Mouse (Mus musculus) hindbrain, postnatal 0 days (tissue): Measurements from ENCODE around the gene Ppp2r5e. TPM values are rescaled to one million over a fixed set of nuclear protein-coding genes. Genes with fewer than 3 reads are reported as not detected.
"Not testable (repeated sequence)": the region's sequence is repeated elsewhere in the genome, so short reads cannot be mapped to it uniquely, and the experiment has no call there.

Source experiments
- ATAC-seq: fragments of 200-750 bp; cut with Nextera tagmentation; 2 replicates; pipeline ENCODE4 v1.8.0; 2017; ENCODE audit warnings: mild to moderate bottlenecking, moderate TSS enrichment, moderate library complexity
- DNase-seq: peaks from one replicate; pipeline ENCODE4 v3.0.0-alpha.2; 2015; ENCODE audit warnings: low spot score
- H3K27ac ChIP-seq: fragments of 300-500 bp; sonication (generic); 2 replicates; pipeline ENCODE4 v1.5.1; 2014; ENCODE audit warnings: mild to moderate bottlenecking
- H3K27me3 ChIP-seq: fragments of 300-500 bp; sonication (generic); 2 replicates; pipeline ENCODE4 v1.6.1; 2014; ENCODE audit warnings: low read length, mixed read lengths; ENCODE audit not compliant: insufficient read depth
- H3K36me3 ChIP-seq: fragments of 300-500 bp; sonication (generic); 2 replicates; pipeline ENCODE4 v1.6.1; 2014; ENCODE audit warnings: low read length, mixed read lengths; ENCODE audit not compliant: insufficient read depth
- H3K4me1 ChIP-seq: fragments of 300-500 bp; sonication (generic); 2 replicates; pipeline ENCODE4 v1.6.1; 2014; ENCODE audit warnings: antibody characterized with exemption, low read length, mixed read lengths; ENCODE audit not compliant: insufficient read depth
- H3K4me2 ChIP-seq: fragments of 300-500 bp; sonication (generic); 2 replicates; pipeline ENCODE4 v1.6.1; 2014; ENCODE audit warnings: low read depth, mild to moderate bottlenecking, low read length, moderate library complexity, mixed read lengths
- H3K4me3 ChIP-seq: fragments of 300-500 bp; sonication (generic); 2 replicates; pipeline ENCODE4 v1.5.1; 2014; ENCODE audit warnings: low read length
- H3K9ac ChIP-seq: fragments of 300-500 bp; sonication (generic); replicated peaks from 2 replicates; pipeline ENCODE4 v1.6.1; 2014; ENCODE audit warnings: mild to moderate bottlenecking, low read length, moderate library complexity, mixed read lengths
- H3K9me3 ChIP-seq: fragments of 300-500 bp; sonication (generic); 2 replicates; pipeline ENCODE4 v1.6.1; 2016; ENCODE audit warnings: low read length, mixed read lengths
- CTCF ChIP-seq: IDR thresholded peaks from 2 replicates; pipeline ENCODE4 v1.5.1; 2016; ENCODE audit warnings: antibody characterized with exemption, control low read depth, low read depth
- WGBS: fragments of 180-500 bp; shearing (Covaris S2); extraction: QIAGEN DNeasy Blood & Tissue Kit; methylation state at CpG from one replicate; pipeline ENCODE4 v1.1.7; 2014; 5-methylcytosine and 5-hydroxymethylcytosine counted together
- polyA plus RNA-seq: library from polyadenylated mRNA; unstranded; fragments of >200 nt; fragmentation: Nextera tagmentation; extraction: Ambion mirVana; gene quantifications from 2 replicates; pipeline ENCODE4 v1.2.1, GENCODE M21; 2015
- total RNA-seq: library from RNA; depleted of rRNA; stranded (reverse); fragments of >200 nt; gene quantifications from 2 replicates; pipeline ENCODE4 v1.2.3, GENCODE M21; 2014

The Ppp2r5e gene
- total and polyA plus RNA-seq, 2 experiments from 2014 or later = 23.4 to 26.7 TPM

- H3K36me3 ChIP-seq = peaks cover 16% of the 10 kb centered on the region
Observed at GRCm38 (mm10) chr12:75453441-75453840, 142.6 kb downstream of the Ppp2r5e start.

GRCm38 (mm10) chr12:75453027-75453426 lies 143.0 kb downstream of the Ppp2r5e start:
- Histone ChIP-seq H3K27ac (no peak overlapping the region), H3K9me3 (no peaks in the 10 kb centered on the region), H3K36me3 (peaks cover 12% of the 10 kb centered on the region), H3K9ac (no peak overlapping the region), H3K4me1 (no peaks in the 10 kb centered on the region), H3K27me3 (no peaks in the 10 kb centered on the region), H3K4me2 (no peak overlapping the region), H3K4me3 (no peak overlapping the region)
- no peak for ATAC-seq
- DNase-seq = peak; percentile 33
- TF ChIP-seq CTCF = peak; percentile 35
- WGBS = 80% methylated on average over 4 of the region's 4 CpGs

More at GRCm38 (mm10) chr12:75453441-75453840, 142.6 kb downstream of the Ppp2r5e start:
- DNase-seq = no peak
- no peak overlapping the region for H3K4me3 ChIP-seq
- ATAC-seq = no peak
- 93% methylated on average over 6 of the region's 6 CpGs for WGBS
- H3K9ac ChIP-seq = no peak overlapping the region
- TF ChIP-seq CTCF = no peak
- no peaks in the 10 kb centered on the region for H3K4me1 ChIP-seq
- no peaks in the 10 kb centered on the region for H3K9me3 ChIP-seq
- H3K27me3 ChIP-seq = no peaks in the 10 kb centered on the region
- no peak overlapping the region for H3K27ac ChIP-seq
- H3K4me2 ChIP-seq = no peak overlapping the region

DNA sequence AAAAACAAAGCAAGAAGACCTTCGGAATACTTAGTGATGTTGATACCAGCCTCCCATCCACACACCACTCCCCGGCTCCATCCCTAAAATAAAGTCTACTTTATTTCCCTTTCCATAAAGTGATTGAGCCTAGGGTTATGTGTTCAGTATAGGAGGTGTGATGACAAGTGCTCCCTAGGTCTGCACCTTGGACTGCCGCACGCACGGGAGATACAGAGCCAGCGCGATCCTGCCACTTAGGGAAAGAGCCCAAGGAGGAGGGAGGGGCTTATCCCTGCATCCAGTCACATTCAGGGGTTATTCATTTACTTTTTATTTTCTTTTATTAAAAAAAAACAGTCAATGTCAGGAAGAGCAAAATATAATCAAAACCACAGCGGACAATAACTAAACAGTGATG lies 145.5 kb downstream of the Ppp2r5e start:
- Histone ChIP-seq H3K9me3 (no peaks in the 10 kb centered on the region), H3K27ac (no peak overlapping the region), H3K4me1 (no peaks in the 10 kb centered on the region), H3K4me3 (no peak overlapping the region), H3K4me2 (no peak overlapping the region), H3K36me3 (peaks cover 12% of the 10 kb centered on the region), H3K27me3 (no peaks in the 10 kb centered on the region), H3K9ac (no peak overlapping the region)
- TF ChIP-seq CTCF = no peak
- 87% methylated on average over 8 of the region's 8 CpGs for WGBS
- ATAC-seq (no peak), DNase-seq (no peak)

- H3K27ac ChIP-seq = no peak overlapping the region
- H3K36me3 ChIP-seq = peaks cover 12% of the 10 kb centered on the region
- no peak overlapping the region for H3K4me2 ChIP-seq
- DNase-seq (no peak), ATAC-seq (0 out of 2 replicates have a peak, but pooled peaks have one; percentile 18)
- H3K27me3 ChIP-seq = no peaks in the 10 kb centered on the region
- H3K9me3 ChIP-seq = no peaks in the 10 kb centered on the region
- no peaks in the 10 kb centered on the region for H3K4me1 ChIP-seq
- no peak overlapping the region for H3K9ac ChIP-seq
- no peak overlapping the region for H3K4me3 ChIP-seq
- WGBS = 78% methylated on average over 14 of the region's 14 CpGs
- no peak for TF ChIP-seq CTCF
Observed at GRCm38 (mm10) chr12:75450011-75450410, 146.0 kb downstream of the Ppp2r5e start.

GRCm38 (mm10) chr12:75449475-75449966 lies 146.5 kb downstream of the Ppp2r5e start:
- 0 out of 2 replicates have a peak, but pooled peaks have one; percentile 59 for ATAC-seq
- H3K4me3 ChIP-seq = no peak overlapping the region
- H3K4me2 ChIP-seq = no peak overlapping the region
- no peaks in the 10 kb centered on the region for H3K27me3 ChIP-seq
- H3K36me3 ChIP-seq = peaks cover 12% of the 10 kb centered on the region
- no peak overlapping the region for H3K27ac ChIP-seq
- 65% methylated on average over 6 of the region's 6 CpGs for WGBS
- H3K4me1 ChIP-seq = no peaks in the 10 kb centered on the region
- no peak overlapping the region for H3K9ac ChIP-seq
- DNase-seq = peak; percentile 49
- no peaks in the 10 kb centered on the region for H3K9me3 ChIP-seq
- peak; percentile 69 for TF ChIP-seq CTCF

DNA sequence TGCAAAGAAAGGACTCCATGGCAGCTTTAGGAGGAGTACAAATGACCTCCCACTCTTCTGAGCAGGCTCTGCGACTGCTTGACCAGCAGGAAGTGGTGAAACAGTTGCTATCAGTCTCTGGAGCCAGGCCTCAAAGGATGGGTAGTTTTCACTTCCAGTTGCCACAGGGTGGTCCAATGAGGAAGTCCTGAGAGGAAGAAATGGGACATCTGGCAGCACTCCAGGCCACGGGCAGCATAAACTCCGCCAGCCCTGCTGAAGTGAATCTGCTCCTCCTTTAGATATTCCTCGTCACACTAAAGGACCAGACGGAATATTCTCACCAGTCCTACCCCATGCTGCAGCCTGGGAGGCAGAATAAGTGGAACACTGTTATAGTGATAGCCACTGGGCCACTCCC lies 147.1 kb downstream of the Ppp2r5e start:
- Histone ChIP-seq H3K9me3 (no peaks in the 10 kb centered on the region), H3K27ac (no peak overlapping the region), H3K4me3 (no peak overlapping the region), H3K9ac (no peak overlapping the region), H3K4me2 (no peak overlapping the region), H3K36me3 (peaks cover 12% of the 10 kb centered on the region), H3K27me3 (no peaks in the 10 kb centered on the region), H3K4me1 (no peaks in the 10 kb centered on the region)
- 72% methylated on average over 5 of the region's 5 CpGs for WGBS
- ATAC-seq = no peak
- TF ChIP-seq CTCF = no peak
- DNase-seq = peak; percentile 15

GRCm38 (mm10) chr12:75446245-75446644 lies 149.8 kb downstream of the Ppp2r5e start:
- DNase-seq (no peak), ATAC-seq (no peak)
- H3K27ac ChIP-seq = no peak overlapping the region
- no peak overlapping the region for H3K4me3 ChIP-seq
- no peaks in the 10 kb centered on the region for H3K36me3 ChIP-seq
- H3K27me3 ChIP-seq = no peaks in the 10 kb centered on the region
- no peak for TF ChIP-seq CTCF
- no peaks in the 10 kb centered on the region for H3K4me1 ChIP-seq
- no peak overlapping the region for H3K9ac ChIP-seq
- no peaks in the 10 kb centered on the region for H3K9me3 ChIP-seq
- H3K4me2 ChIP-seq = no peak overlapping the region
- 81% methylated on average over 7 of the region's 7 CpGs for WGBS

DNA sequence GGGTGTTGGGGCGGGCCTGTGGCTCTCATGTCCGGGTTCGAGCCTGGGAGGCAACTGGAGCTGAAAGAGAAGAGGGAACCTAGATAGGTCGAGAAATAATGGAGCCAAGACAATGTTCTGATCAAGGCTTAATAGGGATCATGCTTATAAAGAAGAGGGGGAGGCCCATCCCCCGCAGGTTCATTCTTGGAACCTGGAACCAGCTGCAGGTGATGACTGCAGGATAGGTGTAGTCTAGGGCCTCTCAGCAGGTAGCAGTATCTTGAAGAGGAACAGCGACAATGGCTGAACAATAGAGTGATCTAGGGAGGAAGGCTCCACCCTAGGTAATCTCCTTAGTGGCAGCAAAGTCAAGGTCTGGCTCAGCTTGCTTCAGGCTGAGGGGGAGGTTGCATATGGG lies 163.6 kb downstream of the Ppp2r5e start:
- not testable (repeated sequence) for H3K4me2 ChIP-seq, ATAC-seq
- 85% methylated on average over 6 of the region's 6 CpGs for WGBS

More for the DNA sequence above, 163.6 kb downstream of the Ppp2r5e start:
- not testable (repeated sequence) for H3K27ac ChIP-seq, H3K4me3 ChIP-seq, DNase-seq, H3K27me3 ChIP-seq, H3K36me3 ChIP-seq, H3K9ac ChIP-seq, H3K4me1 ChIP-seq, H3K9me3 ChIP-seq
